Mouse (Mus musculus): ENCODE results near the gene Sh3bp5l. TPM values are rescaled to one million over a fixed set of nuclear protein-coding genes. Genes with fewer than 3 reads are reported as not detected.

The Sh3bp5l gene
- polyA plus RNA-seq, 1 experiment from 2014 or later, result 27.6 TPM

DNA sequence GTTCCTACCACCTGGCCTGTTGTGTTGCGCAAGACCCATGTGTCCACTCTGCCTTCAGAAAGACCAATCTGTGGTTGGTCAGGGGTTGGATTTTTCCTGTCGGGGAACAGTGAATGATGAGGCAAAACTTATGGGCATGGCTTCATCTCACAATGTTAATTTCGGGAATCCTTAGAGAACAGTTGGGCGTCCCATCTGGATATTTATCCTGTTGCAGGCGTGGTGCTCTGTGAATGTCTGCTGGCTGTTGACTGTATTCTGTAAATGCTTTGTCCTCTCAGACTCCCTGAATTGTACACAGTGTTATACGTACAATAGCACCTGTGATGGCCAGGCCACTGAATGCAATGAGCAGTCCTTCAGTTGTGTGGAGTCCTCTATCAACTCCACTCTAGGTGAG lies 51.9 kb downstream of the Sh3bp5l start:
- H3K27me3 ChIP-seq, result no peaks in the 10 kb centered on the region
- no peaks in the 10 kb centered on the region for H3K4me1 ChIP-seq (replicated peaks)
- H3K4me3 ChIP-seq, result no peak overlapping the region
- H3K9me3 ChIP-seq (replicated peaks), result no peaks in the 10 kb centered on the region
- H3K36me3 ChIP-seq, result no peaks in the 10 kb centered on the region
- H3K4me2 ChIP-seq, result no peak overlapping the region
- 86% methylated on average over 6 of the region's 6 CpGs for WGBS
- H3K9ac ChIP-seq, result no peak overlapping the region
- no peak for ATAC-seq (replicated peaks; ENCODE audit: insufficient number of reproducible peaks, insufficient read depth, low FRiP score, low read depth)
- no peak overlapping the region for H3K27ac ChIP-seq

Other genes starting within 250 kb of the Sh3bp5l start
- not detected in 2 replicates for gene Gm12248, start 237.6 kb upstream of the Sh3bp5l start, polyA plus RNA-seq (2015; fragmentation: Nextera tagmentation; extraction: Ambion mirVana)
- gene Cnot8, start 226.6 kb upstream of the Sh3bp5l start, polyA plus RNA-seq (2015; fragmentation: Nextera tagmentation; extraction: Ambion mirVana), result 67.6 and 81.1 TPM in 2 replicates
- 9.6 and 13.3 TPM in 2 replicates for gene Gemin5, start 162.2 kb upstream of the Sh3bp5l start, polyA plus RNA-seq (2015; fragmentation: Nextera tagmentation; extraction: Ambion mirVana)
- gene Mrpl22, start 159.1 kb upstream of the Sh3bp5l start, polyA plus RNA-seq (2015; fragmentation: Nextera tagmentation; extraction: Ambion mirVana), result 99.6 and 102 TPM in 2 replicates
- 6.4 and 10.1 TPM in 2 replicates for gene Igtp, start 131.2 kb upstream of the Sh3bp5l start, polyA plus RNA-seq (2015; fragmentation: Nextera tagmentation; extraction: Ambion mirVana)
- 4.2 and 5.7 TPM in 2 replicates for gene Irgm2, start 131.1 kb upstream of the Sh3bp5l start, polyA plus RNA-seq (2015; fragmentation: Nextera tagmentation; extraction: Ambion mirVana)
- not detected in 2 replicates for gene 4930438A08Rik, start 55.9 kb upstream of the Sh3bp5l start, polyA plus RNA-seq (2015; fragmentation: Nextera tagmentation; extraction: Ambion mirVana)
- 12.1 and 15.9 TPM in 2 replicates for gene Zfp692, start 23.7 kb upstream of the Sh3bp5l start, polyA plus RNA-seq (2015; fragmentation: Nextera tagmentation; extraction: Ambion mirVana)
- gene Zfp672, start 385 bp upstream of the Sh3bp5l start, polyA plus RNA-seq (2015; fragmentation: Nextera tagmentation; extraction: Ambion mirVana), result 31.6 and 33.1 TPM in 2 replicates
- not detected in 2 replicates for gene Lypd8, start 48.3 kb downstream of the Sh3bp5l start, polyA plus RNA-seq (2015; fragmentation: Nextera tagmentation; extraction: Ambion mirVana)
- not detected in 2 replicates for gene 1810065E05Rik, start 90.4 kb downstream of the Sh3bp5l start, polyA plus RNA-seq (2015; fragmentation: Nextera tagmentation; extraction: Ambion mirVana)
- not detected in 2 replicates for gene Gm12253, start 101.8 kb downstream of the Sh3bp5l start, polyA plus RNA-seq (2015; fragmentation: Nextera tagmentation; extraction: Ambion mirVana)
- gene Lypd9, start 122.2 kb downstream of the Sh3bp5l start, polyA plus RNA-seq (2015; fragmentation: Nextera tagmentation; extraction: Ambion mirVana), result not detected in 2 replicates
- not detected in 2 replicates for gene Olfr30, start 131.5 kb downstream of the Sh3bp5l start, polyA plus RNA-seq (2015; fragmentation: Nextera tagmentation; extraction: Ambion mirVana)
- gene Olfr332, start 161.8 kb downstream of the Sh3bp5l start, polyA plus RNA-seq (2015; fragmentation: Nextera tagmentation; extraction: Ambion mirVana), result not detected in 2 replicates
- gene Olfr331, start 171.8 kb downstream of the Sh3bp5l start, polyA plus RNA-seq (2015; fragmentation: Nextera tagmentation; extraction: Ambion mirVana), result not detected in 2 replicates
- 0.11 TPM in 1 of 2 replicates, not detected in the other for gene Olfr330, start 204.1 kb downstream of the Sh3bp5l start, polyA plus RNA-seq (2015; fragmentation: Nextera tagmentation; extraction: Ambion mirVana)
- gene Olfr329-ps, start 215.7 kb downstream of the Sh3bp5l start, polyA plus RNA-seq (2015; fragmentation: Nextera tagmentation; extraction: Ambion mirVana), result not detected in 2 replicates
- gene Olfr328, start 224.9 kb downstream of the Sh3bp5l start, polyA plus RNA-seq (2015; fragmentation: Nextera tagmentation; extraction: Ambion mirVana), result not detected in 2 replicates
- gene Olfr224, start 239.8 kb downstream of the Sh3bp5l start, polyA plus RNA-seq (2015; fragmentation: Nextera tagmentation; extraction: Ambion mirVana), result 0.06 TPM in 1 of 2 replicates, not detected in the other
- not detected in 2 replicates for gene Olfr325, start 247.0 kb downstream of the Sh3bp5l start, polyA plus RNA-seq (2015; fragmentation: Nextera tagmentation; extraction: Ambion mirVana)

All from heart, embryonic 15.5 days (tissue).